Mouse (Mus musculus) thymus, adult 2 months (tissue): Measurements from ENCODE around the gene Itga6.

Experiments used
- CTCF ChIP-seq: fragments of 200-500 bp; IDR thresholded peaks from 2 replicates; pipeline ENCODE4 v1.5.1; 2012; ENCODE audit warnings: mild to moderate bottlenecking, control low read depth, low read length, moderate library complexity, borderline replicate concordance; ENCODE audit not compliant: control insufficient read depth, poor library complexity, insufficient read depth; ENCODE audit errors: extremely low read depth
- POLR2A ChIP-seq: fragments of 200-500 bp; IDR thresholded peaks from 2 replicates; pipeline ENCODE4 v1.6.1; 2012; ENCODE audit warnings: mild to moderate bottlenecking, low read length, control low read depth, moderate library complexity; ENCODE audit not compliant: control insufficient read depth, poor library complexity, insufficient read depth; ENCODE audit errors: extremely low read depth

DNA sequence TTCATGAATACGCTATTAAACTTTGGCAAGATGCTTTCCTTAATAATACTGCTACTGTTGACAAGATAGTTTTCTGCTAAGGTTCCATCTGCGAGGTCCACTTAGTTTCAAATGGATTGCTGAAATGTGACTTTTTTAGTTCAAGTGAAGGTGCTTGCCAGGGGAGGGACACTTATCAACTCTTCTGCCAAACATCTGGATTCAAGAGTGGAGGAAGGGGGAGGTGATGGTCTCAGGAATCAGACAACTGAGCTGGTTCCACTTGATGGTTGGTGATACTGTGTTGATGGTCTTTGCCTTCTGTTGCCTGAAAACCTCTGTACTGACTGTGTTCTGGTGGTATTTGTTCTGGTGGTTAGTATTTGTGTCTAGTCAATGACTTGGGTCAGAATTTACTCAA lies 129.0 kb downstream of the Itga6 start:
- TF ChIP-seq CTCF (no peak), POLR2A (no peak)
